Mouse (Mus musculus) cerebellum, adult 9-10 months (tissue): ENCODE measurements around the gene Tnfsfm13.
"Not testable (repeated sequence)": the region's sequence is repeated elsewhere in the genome, so short reads cannot be mapped to it uniquely, and the experiment has no call there.

ENCODE experiments used
- DNase-seq: peaks from one replicate; pipeline ENCODE4 v3.0.0; 2022

Gene Tnfsfm13

DNA sequence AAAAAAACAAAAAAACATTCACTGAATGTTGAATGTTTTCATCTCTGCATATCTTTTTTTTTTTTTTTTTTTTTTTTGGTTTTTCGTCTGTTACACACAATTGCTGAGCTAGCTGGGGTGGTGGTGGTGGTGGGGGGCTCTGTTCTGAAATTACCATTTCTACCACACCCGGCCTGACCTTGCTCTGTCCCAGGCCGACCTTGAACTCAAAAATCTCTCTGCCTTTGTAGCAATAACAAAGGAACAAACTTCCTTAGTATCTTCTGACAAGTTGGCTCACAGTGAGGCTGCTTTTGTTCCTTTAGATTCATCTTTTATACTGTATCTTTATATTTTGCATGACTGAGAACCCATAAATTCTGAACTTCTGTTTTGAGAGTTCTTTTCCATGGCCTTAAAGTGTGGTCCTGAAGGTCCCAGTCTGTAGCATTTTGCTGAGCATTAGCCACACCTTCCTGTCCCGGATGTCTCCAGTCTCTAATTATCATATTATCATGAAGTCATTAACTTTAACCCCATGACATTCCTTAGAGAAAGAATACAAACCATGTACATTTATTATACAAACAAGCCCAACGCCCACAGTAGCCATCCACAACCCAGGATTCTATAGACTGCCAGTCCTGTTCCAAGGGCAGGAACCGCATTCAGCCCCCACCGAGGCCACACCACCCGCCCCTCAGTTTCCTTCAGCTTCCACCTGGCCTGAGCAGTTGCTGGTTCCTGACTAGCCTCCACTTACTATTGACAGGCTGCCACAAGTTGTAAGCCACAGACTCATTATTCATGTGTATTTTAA, 8.1 kb upstream of the Tnfsfm13 start:
- DNase-seq, result peak; percentile 26

- DNase-seq, result not testable (repeated sequence)
Measured at GRCm38 (mm10) chr11:69703381-69703780, 7.5 kb upstream of the Tnfsfm13 start.

DNA sequence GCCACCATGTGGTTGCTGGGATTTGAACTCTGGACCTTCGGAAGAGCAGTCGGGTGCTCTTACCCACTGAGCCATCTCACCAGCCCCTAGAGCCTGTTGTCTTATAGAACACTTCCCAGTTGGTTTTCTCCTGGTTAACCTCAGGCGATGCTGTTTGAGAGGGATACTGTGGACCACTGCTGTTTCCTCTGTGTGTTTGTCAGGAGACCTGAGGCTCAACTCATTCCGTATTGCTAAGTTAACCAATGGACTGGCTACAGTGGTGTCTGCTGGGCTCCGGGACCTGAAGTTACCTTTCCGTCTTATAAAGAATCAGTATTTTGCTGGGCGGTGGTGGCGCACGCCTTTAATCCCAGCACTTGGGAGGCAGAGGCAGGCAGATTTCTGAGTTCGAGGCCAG, 7.0 kb upstream of the Tnfsfm13 start:
- not testable (repeated sequence) for DNase-seq

- peak; percentile 18 for DNase-seq
Measured at GRCm38 (mm10) chr11:69699595-69699994, 3.7 kb upstream of the Tnfsfm13 start.

GRCm38 (mm10) chr11:69698574-69698973, 2.7 kb upstream of the Tnfsfm13 start:
- peak; percentile 28 for DNase-seq

- DNase-seq, result peak; percentile 23
Measured at GRCm38 (mm10) chr11:69697396-69697795, 1.5 kb upstream of the Tnfsfm13 start.

DNA sequence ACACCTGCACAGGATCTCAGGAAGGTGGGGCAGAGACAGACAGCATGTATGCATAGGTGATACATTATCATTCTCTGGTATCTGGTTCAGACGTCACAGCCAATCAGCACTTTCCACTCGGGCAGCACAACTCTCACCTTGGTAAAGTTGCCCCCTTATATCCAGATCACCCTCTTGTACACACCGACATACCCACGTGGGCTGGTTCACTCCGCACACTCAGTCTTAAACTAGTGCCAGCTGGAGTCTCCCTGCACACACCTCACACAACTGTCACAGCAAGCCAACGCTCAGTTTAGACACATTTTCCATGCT, 895 bp downstream of the Tnfsfm13 start:
- no peak for DNase-seq

DNA sequence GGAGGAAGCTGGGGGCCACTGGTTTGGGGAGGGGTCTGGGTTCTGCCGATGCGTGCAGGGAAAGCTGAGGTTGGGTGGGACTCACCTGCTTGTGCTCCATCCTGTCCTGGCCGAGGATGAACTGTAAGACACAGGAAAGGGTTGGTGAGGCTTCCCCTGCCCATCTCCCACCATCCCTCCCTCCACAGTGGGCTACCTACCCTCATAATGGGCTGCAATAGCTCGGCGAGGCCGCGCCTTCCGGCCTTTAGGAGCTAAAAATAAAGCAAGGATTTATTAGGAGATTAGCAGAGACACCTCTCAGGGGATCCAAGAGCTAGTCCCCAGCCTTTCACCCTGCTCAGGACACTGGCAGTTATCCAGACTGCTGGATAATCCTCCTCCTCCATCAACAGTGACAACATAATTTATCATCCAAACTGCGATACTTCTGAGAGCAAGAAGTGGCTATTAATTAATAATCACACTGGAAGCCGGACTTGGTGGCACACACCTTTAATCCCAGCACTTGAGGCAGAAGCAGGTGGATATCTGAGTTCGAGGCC, 2.4 kb downstream of the Tnfsfm13 start:
- no peak for DNase-seq

DNA sequence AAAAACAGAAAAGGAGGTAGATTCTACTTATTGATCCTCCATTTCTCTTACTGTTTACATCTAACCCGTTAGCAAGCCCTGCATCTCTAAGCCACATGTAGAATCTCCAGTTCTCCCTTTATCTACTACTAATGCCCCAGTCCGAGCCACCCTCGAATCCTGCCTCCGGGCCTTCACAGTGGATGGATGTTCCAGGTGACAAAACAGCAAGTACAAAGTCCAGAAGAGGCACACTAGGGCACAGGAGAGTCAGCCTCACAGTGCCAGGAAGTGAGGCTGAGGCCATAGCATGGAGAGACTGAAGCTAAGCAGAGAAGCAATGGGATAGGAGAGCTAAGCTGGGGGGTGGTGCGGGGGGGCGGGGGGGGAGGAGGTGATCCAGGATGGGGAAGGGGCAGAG, 3.0 kb downstream of the Tnfsfm13 start:
- no peak for DNase-seq

- no peak for DNase-seq
Measured at GRCm38 (mm10) chr11:69692196-69692811, 3.6 kb downstream of the Tnfsfm13 start.

DNA sequence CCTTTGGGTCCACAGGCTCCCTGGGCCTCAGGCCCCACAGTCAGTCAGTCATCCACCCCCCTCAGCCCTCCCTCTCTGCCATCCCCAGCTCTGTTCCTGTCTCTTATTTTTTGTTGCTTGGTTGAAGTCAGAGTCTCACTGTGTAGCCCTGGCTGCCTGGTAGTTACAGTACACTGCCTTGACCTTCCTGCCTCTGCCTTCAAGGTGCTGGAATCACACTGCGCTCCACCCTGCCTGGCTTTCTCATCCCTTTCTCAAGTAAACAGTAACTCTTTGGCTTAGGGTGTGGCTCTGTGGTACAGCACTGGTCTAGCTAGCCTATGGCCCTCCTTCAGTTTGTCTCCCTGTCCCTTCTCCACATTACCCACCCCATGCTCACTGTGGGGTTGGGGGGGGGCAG, 6.0 kb downstream of the Tnfsfm13 start:
- DNase-seq, result no peak

GRCm38 (mm10) chr11:69687061-69687460, 8.8 kb downstream of the Tnfsfm13 start:
- DNase-seq, result no peak

GRCm38 (mm10) chr11:69686377-69686776, 9.5 kb downstream of the Tnfsfm13 start:
- DNase-seq, result peak; percentile 83

DNA sequence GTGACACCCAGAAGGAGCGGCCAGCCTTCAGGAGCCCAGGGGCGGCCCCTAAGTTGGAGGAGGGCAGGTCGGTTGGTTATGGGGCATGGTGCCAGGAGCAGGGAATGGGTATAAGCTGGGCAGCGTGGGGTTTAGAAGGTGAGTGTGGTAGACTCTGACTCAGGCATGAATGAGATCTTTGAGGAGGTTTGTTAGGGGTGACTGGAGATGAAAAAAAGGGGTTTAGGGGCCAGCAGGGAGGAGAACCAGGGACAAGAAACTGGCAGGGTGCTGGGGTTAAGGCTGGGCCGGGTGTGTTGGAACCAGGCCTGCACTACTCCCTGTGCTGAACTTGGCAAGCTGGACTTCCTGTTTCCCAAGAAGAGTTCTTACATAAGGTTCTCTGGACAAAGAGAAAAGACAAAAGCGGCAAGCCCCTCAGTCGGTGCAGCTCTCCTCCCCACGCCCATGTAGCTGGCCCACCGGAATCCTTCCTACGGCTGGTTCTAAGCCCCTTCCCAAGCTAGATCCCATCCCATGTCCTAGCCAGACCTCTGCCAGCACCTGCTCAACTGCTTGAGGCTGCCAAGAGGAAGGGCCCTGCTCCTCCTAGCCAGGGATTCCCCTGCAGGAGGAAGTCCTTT, 10.3 kb downstream of the Tnfsfm13 start, which contains the start of gene Tnfsf13:
Tnfsf13 (minus strand) TSS at position 259 of the 623 bp plus-strand sequence.
- peak; percentile 94 for DNase-seq

- DNase-seq, result no peak
Measured at GRCm38 (mm10) chr11:69684936-69685335, 11.0 kb downstream of the Tnfsfm13 start.

DNA sequence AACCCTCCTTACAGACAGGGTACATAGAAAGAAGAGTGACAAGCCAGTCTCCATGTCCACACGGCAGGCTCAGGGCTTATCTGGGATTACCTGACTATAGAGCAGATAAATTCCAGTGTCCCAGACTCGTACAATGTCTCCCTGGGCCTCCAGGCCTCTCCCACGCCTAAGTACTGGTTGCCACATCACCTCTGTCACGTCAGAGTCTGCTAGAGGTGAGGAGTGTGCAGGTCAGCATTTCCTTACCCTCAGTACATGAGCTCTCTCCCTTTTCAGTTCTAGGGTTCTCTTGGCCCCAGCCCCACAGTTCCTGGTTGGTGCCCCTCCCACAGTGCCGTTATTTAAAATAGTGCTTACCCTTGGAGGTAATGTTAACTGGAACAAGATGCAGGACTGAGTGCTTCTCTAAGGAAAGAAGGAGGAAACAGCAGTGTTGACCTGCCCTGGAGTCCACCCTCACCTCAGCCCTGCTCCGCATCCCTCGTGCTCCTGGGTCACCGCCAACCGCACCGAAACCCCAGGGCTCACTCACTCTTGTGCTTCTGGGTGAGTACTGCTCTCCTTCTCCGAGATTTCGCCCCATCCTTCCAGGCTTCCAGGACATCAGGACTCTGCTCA, 11.7 kb downstream of the Tnfsfm13 start:
- no peak for DNase-seq

DNA sequence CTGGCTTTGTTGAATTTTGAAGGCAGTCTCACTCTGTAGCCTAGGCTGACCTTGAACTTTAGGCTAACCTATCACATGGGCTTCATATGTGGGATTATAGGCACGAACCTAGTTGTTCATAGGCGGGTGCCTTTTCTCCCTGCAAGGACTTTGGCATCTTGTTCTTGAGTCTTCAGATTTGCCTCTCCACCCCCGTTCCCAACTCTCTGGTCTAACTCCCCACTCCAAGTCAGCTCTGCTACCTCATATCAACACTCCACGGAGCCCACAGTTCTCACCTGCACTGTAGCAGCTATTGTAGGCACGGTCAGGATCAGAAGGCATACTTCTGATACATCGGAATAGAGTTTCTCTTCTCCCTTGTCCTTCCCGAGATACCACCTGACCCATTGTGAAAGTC, 12.3 kb downstream of the Tnfsfm13 start:
- no peak for DNase-seq

DNA sequence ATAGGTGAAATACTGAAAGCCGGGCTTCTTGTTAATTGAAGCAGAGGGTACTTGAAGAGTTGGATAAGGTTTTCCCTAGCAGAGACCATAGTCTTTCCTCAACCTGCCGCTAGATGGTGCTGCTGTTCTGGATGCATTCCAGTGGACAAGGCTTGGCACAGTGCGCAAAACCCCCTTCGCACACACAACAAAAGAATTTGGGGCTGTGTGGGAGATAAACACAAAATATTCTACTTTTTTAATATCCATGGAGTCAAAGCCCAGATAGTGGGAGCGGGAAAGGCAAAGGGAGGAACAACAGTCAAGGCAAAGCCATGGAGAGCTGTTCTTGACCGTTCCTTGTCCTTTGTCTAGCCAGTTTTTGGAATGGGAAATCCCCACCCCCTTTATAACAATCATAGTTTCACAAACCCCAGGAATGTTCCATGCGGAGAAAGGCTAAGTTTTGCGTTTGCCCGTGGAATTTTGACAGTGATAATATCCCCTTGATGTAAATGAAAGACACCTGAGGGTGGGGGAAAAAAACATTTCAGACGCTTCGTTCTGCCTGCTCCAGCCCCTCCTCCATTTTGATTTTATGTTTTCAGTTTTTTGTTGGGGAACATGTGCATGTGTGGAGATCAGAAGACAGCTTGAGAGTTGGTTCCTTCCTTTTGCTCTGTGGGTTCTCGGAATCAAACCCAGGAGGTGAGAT, 12.9 kb downstream of the Tnfsfm13 start:
- DNase-seq, result peak; percentile 91

DNA sequence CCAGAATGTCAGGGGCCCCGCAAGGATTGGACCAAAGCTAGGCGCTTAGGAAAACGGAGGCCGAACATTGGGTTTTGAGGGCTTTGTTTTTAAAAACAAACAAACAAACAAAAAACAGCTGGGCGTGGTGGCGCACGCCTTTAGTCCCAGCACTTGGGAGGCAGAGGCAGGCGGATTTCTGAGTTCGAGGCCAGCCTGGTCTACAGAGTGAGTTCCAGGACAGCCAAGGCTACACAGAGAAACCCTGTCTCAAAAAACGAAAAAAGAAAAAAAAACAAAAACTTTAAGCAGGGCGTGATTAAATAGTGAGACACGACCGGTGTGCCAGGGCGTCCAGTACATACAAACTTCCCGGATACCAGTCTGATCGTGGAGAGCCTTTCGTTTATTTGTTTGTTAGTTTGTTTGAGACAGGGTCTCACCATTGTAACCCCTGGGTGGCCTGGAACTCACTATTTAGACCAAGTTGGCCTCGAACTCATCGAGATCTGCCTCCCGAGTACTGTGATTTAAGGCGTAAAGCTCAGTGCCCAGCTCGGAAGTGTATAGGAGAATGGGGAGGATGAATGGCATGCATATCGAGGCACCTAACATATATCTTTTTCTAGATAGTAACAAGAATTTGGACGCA, 13.6 kb downstream of the Tnfsfm13 start:
- DNase-seq, result no peak

GRCm38 (mm10) chr11:69681314-69682208, 14.3 kb downstream of the Tnfsfm13 start, which contains the start of gene Senp3:
Gene Senp3 (minus strand): TSS chr11:69682084.
- peak; percentile 94 for DNase-seq
